Mouse (Mus musculus): ENCODE measurements around the gene Atp1a2.
"Not testable (repeated sequence)": the region's sequence is repeated elsewhere in the genome, so short reads cannot be mapped to it uniquely, and the experiment has no call there.

Gene Atp1a2

GRCm38 (mm10) chr1:172274116-172274515 lies 23.7 kb downstream of the Atp1a2 start:
- in situ Hi-C loops (cut with MboI, MseI) = no loop called here

GRCm38 (mm10) chr1:172273386-172273785 lies 24.5 kb downstream of the Atp1a2 start:
- in situ Hi-C loops (cut with MboI, MseI) = no loop called here

GRCm38 (mm10) chr1:172271765-172272164 lies 26.1 kb downstream of the Atp1a2 start:
- in situ Hi-C loops (cut with MboI, MseI) = no loop called here

- in situ Hi-C loops (cut with MboI, MseI) = no loop called here
Measured at GRCm38 (mm10) chr1:172271208-172271607, 26.7 kb downstream of the Atp1a2 start.

GRCm38 (mm10) chr1:172261477-172262078 lies 36.3 kb downstream of the Atp1a2 start, which contains the start of gene Igsf8:
TSS of gene Igsf8 (plus strand) at chr1:172261641.
- in situ Hi-C loops (cut with MboI, MseI) = no loop called here

DNA sequence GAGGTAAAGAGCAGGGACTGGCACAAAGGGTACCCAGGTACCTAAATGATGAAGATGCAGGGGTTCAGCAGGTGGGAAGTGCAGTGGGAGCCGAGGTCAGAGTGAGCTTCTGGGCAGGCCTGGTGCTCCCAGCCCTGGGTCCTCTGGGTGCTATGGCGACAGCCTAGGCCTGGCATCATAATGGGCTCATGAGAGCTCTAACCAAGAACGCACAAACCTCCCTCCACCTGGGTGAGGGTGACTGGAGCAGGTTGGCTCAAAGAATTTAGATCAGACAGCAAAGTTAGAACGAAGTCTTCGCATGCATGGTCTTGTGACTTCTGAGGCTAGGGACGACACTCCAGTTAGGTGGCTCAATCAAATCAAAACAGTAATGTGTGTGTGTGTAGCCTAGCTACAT lies 39.5 kb downstream of the Atp1a2 start, which contains the start of gene Atp1a4:
Gene Atp1a4 (minus strand): TSS at position 101 of the 400 bp plus-strand sequence.
- in situ Hi-C loops (cut with MboI, MseI) = no loop called here

GRCm38 (mm10) chr1:172247679-172248078 lies 50.2 kb downstream of the Atp1a2 start:
- in situ Hi-C loops (cut with MboI, MseI) = no loop called here

GRCm38 (mm10) chr1:172247216-172247615 lies 50.6 kb downstream of the Atp1a2 start:
- in situ Hi-C loops (cut with MboI, MseI) = no loop called here

DNA sequence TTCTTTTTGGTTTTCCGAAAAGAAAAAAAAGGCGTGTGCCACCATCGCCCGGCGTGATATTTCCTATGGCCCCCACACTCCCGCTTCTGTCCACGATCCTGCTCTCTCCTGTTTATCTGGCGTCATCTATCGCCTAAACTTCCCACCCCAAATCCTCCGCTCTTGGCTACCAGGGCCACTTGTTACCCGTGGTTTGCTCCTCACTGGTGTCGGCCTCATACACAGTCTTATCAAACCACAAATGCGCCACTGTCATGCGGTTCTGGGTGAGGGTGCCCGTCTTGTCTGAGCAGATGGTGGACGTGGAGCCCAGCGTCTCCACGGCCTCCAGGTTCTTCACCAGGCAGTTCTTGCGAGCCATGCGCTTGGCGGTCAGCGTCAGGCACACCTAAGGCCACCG lies 53.2 kb downstream of the Atp1a2 start:
- in situ Hi-C loops (cut with MboI, MseI) = not testable (repeated sequence)

DNA sequence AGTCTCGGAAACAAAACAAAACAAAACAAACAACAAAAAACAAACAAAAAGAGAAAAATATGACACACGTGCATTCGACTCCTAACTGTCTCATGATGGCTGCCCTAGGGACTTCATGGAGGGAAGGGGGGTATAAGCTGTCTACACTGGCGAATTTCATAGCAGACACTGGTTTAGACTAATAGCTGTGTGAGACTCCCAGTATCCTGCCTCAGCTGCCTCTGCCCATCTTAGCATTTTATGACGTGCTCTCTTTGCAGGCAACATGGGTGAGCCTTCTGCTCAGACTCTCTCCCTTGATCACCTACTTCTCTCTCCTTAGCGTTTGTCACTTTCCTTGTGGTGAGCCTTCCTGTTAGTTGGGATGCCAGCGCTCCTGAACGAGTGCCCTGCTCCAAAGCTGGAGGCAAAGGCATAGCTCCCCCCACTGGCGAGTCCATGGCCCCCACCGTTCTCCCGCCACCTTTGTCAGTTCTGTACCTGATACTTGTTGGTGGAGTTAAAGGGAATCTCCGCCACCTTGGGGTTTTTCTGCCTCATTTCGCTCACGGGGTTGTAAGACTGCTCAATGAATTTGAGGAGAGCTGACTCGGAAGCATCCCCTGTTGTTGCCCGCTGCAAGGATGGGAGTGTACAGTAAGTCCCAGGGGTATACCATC lies 54.2 kb downstream of the Atp1a2 start:
- in situ Hi-C loops (cut with MboI, MseI) = no loop called here

GRCm38 (mm10) chr1:172242401-172242800 lies 55.5 kb downstream of the Atp1a2 start:
- in situ Hi-C loops (cut with MboI, MseI) = no loop called here

DNA sequence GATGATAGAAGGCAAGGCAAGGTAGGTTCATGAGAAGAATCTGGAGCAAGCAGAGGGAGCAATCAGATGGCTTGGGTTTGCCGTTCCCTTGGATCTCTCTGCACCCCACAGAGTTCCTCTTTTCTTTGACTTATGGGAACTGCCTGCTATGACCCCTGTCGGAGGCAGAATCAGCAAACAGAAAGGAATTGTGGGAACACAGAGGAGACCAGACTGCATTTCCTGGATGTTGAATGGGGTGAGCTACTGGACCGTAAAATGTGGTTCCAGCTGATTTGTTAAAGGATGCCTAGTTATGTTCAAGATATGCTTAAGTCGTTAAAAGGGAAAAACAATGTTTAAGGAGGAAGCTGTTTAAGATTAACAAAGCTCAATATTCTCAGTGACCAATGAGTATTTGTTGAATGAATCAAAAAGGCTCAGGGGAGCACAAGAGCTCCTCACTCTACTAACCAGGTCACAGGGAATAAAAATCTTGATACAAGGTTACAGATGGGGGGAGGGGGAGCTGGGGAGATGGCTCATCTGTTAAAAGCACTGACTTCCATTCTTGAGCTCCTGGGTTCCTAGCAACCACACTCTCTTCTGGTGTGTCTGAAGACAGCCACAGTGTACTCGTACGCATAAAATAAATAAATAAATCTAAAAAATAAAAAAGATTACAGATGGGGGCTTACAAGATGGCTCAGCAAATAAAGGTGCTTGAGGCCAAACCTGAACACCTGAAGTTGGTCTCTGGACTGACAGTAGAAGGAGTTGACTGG lies 56.7 kb downstream of the Atp1a2 start:
- in situ Hi-C loops (cut with MboI, MseI) = no loop called here

DNA sequence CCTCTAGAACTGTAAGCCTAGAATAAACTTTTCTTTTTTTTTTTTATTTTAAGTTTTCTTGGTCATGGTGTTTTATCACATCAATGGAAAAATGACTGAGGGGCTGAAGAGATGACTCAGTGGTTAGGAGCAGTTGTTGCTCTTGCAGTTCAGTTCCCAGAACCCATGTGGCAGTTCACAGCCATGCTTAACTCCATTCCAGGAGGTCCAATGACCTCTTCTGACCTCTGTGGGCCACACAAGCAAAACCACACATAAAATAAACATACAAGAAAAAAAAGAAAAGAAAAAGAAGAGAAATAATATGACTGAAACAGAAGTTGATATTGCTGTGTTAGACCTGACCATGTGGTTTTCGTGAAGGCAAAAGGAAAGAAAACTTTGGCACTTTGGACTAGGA lies 68.6 kb downstream of the Atp1a2 start:
- in situ Hi-C loops (cut with MboI, MseI) = no loop called here

GRCm38 (mm10) chr1:172228209-172228608 lies 69.7 kb downstream of the Atp1a2 start:
- in situ Hi-C loops (cut with MboI, MseI) = no loop called here
